Mouse (Mus musculus) urinary bladder, postnatal 10 days (tissue): ENCODE measurements around the gene Bcl2.

Source experiments
- DNase-seq: peaks from one replicate; pipeline ENCODE4 v3.0.0; 2022; ENCODE audit warnings: low spot score

The Bcl2 gene

DNA sequence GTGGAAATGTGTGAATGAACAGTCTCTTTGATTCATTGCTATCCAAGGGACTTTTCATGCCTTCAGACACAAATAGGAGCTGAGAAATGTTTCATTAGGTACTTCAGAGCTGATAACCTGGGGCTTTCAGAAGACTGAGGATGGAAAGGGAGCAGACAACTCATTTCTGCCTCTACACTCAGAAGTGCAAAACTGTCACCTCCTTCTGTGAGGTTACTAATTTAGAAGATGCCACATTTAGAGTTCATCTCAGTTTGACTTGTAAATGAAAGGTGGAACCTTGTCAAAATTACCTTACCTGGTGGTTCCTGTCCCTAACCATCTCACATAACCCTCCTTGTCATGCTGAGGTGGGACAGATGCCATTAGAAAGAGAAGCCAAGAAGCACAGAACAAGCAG, 128.7 kb downstream of the Bcl2 start:
- DNase-seq: no peak

DNA sequence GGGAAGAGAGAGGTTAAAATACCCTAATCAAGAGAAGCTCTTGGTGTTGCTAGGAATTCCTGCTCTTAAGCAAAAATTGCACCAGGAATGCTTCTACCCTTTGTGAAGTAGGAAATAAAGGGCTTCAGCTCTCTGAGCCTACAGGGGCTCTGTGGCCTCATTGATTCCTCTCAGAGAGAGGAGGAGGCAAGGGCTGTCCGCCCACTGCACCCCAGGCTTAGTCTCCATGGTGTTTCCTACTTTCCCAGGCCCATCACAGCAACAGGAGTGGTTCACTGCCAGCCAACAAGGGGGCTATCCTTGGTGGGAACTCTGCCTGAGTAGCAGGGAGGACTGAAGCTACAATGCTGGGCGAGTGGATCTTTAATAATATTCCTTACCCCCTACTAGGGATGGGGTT, 129.2 kb downstream of the Bcl2 start:
- no peak for DNase-seq

DNA sequence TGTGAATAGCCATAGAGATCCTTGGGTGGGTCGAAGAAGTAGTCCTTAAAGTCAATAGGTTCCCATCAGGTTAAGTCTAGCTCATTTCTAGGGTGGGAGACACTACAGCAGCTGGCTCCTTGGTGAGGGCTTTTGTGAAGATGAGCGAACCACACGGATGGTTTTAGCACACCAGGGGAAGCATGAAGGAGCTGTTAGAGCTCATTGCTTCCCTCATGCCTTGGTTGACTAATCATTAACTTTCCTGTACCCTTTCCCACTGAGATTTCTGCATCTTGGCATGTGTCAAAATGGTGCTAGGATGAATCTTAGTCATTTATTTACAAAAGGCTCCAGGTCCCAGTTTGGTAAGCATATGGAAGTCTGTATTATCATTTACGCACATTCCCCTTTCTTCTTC, 129.8 kb downstream of the Bcl2 start:
- DNase-seq: no peak

DNA sequence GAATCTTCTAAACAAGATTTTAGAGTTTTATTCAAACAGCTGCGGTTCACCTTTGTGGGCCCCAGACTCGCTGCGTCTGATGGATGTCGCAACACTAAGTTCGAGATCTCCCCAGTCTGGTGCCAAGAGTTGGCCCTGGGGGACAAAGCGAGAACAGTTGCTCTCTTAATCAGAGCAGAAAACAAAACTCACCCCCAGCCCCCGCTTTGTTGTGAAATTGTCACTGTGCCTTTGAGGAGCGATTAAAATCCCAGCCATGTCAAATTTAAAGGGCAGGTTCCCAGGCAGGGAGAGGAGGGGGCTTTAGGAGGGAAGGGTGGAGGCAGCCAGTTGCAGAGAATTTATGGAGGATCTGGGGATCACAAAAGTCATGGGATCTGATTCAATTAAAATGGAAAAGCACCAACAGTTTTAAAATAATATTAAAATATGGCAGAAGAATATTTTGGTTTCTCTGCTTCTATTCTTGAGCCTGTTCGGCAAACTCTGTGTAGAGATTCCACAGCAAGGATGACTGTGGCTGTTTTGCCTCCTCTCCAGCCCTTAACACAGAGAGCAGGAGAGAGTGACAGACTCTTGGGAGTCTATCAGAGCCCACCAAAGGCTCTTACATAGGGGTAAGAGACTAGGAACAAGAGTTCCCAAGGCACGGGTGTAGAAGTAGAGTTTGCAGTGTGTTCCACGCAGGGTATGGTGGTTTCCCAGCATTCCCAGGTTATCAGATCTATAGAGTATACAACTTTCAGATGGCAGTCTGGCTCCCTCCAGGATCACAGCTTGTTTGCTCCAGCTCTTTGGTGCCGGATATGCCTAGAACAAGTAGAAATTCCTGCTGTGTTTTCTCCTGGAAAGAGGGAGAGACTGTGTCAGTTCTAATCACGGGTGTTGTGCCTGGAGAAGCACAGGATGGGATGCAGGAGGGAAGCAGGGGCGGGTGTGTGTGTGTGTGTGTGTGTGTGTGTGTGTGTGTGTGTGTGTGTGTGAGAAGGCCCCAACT, 130.5 kb downstream of the Bcl2 start:
- no peak for DNase-seq

DNA sequence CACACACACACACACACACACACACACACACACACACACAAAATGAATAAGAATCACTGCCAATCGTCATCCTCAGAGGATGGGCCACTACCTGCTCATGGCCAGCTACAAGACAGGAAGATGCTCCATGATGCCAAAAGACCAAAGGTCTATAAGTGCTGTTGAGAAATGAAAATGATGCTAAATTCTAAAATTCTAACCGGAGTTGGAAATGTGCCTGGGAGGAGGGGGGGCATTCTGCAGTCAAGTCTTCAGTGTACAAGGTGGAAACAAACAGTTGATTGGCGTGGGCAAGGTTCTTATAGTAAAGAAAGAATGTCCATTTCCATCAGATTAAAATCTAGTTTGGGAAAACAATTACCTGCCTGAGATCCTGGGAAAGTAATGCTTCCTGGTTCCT, 131.3 kb downstream of the Bcl2 start:
- no peak for DNase-seq

DNA sequence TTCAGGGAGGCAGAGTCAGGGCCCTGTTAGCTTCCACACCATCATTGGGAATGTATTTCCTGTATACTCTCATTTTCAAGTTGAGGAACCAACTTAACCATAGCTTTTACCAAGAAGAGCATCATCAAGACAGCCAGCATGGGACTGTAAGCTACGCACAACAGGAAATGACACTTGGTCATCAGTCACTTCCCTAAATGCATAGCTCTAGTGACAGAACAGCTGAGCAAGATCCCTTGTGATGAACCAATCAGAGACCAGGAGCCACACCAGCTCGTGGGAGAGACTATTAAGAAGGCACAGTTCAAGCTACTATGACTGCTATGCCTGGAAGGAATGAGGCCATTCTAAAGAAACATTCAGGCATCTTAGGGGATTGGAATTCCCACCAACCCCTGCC, 132.3 kb downstream of the Bcl2 start:
- no peak for DNase-seq

DNA sequence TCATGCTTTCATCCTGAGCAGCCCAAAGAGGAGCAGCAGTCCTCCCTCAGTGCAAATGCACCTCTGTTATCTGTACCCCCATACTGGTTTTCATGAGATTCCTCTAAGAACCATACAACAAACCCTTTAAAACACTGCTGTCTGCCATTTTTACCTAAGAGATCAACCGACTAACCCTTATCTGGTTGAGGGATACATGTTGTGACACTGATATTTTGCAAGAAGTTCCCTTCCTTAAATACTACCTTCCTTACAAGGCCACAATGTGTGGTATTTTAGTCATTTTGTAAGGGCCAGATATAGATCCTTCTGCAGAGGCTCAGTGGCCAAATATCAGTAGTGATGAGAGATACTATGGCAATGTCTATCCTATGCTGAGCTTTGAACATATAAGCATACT, 134.3 kb downstream of the Bcl2 start:
- DNase-seq: no peak

DNA sequence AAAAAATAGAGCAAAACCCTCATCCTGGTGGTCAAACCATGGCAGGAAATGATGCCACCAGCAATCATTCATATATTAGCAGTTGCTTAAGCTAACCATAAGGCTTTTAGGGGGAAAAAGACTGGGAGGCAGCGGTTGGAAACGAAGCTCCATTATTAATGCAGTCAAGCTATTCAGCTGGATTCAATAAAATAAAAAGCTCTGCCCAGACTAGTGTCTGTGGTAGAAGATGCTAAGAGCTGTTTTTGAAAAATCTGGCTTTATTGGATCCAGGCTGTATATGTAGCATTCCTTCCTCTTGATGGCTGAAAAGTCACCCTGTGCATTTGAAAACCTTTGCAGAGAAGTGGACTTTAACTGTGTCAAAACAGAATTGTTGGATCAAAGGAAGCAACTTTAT, 141.6 kb downstream of the Bcl2 start:
- no peak for DNase-seq

DNA sequence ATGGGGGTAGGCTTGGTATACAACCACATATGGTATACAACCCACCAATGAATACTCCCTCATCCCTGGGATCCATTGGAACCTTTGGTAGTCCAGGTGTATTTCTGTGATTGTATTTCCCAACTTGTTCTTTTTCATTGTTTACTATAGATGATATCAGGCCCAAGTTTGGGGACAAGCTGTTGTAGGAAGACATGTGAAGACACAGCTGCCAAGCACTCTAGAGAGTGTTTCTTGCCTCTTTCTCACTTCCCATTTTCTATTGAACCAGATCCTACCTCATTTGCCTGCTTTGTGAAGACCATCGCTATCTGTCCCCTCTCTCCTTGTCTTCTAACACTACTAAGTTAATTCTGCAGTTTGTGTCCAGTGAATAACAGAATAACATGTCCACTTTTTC, 143.2 kb downstream of the Bcl2 start:
- no peak for DNase-seq

DNA sequence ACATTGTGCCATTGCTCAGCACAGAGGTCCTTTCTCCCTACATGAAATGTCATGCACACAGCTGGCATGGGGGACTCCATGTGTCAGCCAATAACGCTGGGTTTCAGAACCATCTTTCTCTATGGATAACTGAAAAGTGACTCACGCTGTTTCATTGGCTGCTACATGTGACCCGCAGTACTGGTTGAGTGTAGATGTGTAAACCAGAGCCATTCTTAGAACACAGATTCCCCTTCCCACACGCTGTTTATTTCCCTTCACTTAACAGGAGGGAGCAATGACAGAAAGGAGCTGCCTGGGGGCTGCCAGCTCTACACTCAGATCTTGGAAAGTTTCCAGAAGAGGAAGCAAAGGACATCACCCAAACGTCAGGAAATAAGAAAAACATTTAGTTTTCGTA, 143.7 kb downstream of the Bcl2 start:
- no peak for DNase-seq

DNA sequence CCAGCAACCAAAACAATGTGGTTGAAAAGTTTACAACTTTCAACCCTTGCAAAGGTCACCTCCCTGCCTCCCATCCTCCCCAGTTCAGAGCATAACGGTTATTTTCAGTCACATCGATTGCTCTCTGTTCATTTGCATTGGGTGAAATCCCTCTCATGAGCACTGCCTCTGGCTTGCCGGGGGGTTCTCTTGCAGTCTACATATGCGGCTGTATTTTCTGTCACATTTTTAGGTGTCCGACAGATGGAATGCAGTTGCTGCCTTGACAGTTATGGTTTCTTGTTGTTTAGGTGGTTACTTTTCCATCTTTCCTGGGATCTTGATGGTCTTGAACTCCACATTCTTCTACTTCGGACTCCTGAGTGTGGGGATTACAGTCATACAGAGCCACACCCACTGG, 144.4 kb downstream of the Bcl2 start:
- no peak for DNase-seq

DNA sequence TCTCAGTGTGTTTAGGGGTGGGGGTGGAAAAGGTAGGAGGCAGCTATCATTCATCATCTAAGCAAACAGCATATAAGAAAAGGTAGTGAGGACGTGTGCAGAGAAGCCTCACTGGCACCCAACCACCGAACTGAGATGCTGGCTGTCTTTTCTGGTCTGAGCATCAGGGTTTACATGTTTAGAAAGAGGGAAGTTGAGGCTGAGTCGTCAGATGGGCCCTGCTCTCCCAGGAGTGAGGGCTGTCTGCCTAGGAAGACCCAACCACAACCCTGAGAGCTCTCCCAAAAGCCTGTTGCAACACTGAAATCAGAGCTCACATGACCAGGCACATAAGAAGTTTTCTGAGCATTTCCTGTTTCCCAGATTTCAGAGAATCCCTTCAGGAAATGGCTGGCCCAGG, 145.2 kb downstream of the Bcl2 start:
- DNase-seq: no peak

DNA sequence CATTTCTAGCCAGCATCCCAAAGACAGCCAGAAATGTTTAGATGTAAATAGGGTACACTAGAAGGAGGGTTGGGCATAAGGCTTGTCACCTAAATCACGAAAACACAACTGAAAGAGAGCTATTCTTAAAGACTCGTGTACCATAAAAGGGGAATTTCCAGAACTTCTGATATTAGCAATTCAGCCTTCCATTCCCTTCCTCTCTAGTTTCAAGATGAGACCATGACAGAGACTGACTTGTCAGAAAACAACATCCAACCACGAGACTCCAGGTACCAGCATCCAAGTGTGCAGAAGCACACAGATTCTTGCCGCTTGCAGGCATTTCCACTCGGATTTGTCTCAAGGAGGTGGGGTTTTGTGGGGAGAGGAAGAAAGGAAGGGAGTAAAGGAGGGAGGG, 146.6 kb downstream of the Bcl2 start:
- no peak for DNase-seq

DNA sequence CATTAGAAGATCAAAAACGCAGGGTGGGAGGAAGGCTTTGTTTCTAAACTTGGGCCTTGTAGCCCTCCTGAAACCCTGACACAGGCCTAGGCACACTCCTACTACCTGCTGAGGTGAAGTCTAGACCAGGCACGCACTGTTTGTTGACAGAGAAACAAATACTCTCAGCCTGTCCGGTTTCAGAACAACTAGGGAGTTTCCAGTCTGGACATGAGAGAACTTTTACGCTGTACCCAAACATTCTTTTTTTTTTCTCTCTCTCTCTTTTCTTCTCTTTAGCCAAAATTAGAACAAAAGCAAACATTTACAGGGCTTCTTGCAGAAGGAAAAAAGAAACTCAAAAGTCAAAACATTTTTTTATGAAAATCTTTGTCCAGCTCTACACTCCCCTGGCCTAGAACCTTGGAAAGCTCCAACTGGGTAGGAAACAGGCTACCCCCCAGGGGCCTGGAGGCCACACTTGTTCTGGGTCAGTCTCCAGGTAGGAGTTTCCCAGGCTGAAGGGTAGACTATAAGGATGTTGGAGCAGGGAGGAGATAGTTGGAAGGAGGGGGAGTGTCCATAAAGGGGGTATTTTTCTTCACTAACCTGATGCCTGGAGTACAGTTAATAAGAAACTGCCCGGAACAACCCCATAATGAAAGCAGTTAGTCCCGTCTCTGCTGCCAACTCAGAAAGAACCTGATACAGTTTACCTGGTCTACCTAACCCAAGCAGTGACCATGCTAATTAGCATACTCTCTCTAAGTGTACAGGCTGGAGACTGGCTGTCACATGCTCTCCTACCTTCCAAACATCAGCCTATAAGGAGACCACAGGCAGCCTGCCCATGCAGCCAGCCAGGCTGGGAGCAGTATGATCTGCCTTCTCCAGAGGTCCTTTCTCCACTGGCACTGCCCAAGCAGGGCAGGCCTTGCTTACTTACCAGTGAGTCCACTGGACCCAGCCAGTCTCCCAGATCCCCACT, 147.7 kb downstream of the Bcl2 start:
- no peak for DNase-seq

DNA sequence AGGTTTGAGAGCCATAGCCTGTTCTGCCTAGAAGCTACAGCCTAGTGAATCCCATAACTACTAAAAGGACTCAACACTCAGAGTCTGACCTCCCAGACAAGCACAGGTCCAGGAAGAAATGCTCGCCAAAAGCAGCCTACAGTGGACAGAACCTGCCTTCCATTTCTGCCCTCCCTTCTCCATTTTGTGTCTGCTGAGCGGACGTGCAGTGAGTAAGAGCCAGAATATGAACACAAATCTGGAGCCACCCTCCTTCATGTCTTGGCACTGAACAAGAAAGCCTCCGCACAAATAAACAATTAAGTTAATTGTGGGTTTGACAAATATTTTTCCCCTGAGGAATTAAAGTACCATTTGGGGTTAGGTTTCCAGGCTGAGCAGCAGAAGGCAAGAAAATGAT, 148.8 kb downstream of the Bcl2 start:
- no peak for DNase-seq

DNA sequence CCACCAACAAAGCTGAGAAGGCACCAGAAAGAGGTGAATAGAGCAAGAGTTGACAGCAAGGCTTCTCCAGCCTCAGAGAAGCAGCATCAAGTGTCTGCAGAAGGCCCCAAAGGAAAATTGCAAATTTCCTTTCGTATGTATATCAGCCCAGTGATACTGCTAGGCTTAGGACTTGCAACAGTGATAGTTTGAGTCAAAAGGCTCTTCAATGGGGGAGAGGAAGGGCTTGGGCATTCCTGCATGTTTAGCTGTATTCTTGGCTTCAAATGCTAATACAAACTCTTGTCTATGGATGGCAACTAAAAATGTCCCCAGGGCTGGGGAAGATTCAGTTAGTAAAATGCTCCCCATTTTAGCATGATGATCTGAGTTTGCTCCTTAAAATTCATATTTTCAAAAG, 149.6 kb downstream of the Bcl2 start:
- DNase-seq: no peak

DNA sequence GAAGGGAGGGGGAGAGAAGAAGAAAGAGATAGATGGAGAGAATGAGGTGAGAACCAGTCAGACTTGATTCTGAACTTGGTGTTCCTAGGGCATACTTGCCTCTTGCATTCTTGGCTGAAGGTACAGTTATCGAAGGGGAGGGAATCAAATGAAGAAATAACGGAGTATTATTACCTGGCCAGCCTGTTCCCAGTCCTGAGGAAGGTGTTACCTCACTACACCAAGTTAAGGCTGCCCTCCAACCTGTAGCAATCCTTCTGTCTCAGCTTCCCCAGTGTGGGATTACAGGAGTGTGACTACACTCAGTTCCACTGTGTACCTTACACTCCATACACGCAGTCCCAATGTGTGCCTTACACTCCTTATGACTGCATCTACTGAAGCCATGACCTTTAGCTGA, 151.3 kb downstream of the Bcl2 start:
- no peak for DNase-seq

DNA sequence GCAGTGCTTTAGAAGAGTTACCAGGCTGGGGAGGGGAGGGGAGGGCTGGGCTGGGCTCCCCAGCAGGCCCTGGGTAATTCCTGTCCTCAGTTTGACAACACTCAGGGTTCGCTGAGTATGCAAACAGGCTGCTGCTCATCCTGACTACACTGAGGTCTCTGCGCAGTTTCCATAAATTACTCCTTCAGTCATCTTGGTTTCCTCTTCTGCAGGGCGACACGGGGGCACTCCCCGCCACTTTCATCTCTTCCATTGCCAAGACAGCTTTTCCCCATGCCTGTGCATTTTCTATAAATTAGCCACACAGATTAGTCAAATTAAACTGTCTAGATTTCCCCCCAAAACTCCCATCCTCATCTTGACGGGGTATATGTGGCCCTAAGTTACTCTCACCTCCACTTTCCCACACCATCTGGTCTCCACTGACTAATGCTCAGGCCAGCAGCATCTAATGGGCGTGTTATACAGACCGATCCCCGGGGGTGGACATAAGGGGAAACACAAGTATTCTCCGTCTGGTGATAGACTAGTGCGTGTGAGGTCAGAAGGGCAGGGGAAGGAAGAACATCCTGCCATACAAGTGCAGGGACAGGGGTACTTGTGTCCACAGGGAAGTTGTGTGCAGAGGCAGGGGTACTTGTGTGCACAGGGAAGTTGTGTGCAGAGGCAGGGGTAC, 152.9 kb downstream of the Bcl2 start:
- no peak for DNase-seq

DNA sequence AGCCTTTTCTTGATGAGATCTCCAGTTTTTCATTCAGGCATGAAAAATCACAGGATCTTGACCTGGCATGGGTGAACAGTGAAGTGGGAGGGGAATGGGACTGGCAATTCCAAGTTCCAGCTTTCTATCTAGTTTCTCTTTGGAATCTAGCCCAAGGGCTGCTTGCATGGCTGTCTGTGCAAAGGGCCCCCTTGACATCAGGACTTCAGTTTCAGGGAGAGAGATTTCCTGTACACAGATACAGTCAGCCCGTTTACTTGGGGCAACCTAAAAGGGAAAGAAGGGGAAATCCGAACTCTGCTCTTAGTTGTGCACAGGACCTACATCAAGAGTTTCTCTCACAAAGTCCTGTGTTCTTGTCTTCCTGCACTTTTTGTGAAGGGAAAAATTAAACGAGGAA, 154.0 kb downstream of the Bcl2 start:
- DNase-seq: no peak

DNA sequence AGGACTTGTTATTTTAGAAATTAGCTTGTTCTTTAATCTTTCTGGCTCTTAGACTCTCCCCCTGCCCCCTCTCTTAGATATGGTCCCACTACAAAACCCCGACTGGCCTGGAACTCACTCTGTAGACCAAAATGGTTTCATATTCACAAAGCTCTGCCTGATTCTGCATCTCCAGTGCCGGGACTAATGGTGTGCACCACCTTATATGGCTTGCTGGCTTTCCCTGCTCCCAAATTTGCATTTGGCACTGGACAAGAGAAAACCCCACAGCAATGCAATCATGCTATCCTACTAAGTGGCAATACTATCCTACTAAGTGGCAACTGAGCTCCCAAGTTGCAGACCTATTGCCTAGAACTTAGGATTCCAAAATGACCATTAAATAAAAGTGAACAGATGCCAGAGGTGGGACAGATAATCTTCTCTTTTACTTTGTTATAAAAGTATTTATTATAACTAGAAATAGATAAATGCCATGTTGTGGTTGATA, 154.9 kb downstream of the Bcl2 start:
- DNase-seq: no peak

DNA sequence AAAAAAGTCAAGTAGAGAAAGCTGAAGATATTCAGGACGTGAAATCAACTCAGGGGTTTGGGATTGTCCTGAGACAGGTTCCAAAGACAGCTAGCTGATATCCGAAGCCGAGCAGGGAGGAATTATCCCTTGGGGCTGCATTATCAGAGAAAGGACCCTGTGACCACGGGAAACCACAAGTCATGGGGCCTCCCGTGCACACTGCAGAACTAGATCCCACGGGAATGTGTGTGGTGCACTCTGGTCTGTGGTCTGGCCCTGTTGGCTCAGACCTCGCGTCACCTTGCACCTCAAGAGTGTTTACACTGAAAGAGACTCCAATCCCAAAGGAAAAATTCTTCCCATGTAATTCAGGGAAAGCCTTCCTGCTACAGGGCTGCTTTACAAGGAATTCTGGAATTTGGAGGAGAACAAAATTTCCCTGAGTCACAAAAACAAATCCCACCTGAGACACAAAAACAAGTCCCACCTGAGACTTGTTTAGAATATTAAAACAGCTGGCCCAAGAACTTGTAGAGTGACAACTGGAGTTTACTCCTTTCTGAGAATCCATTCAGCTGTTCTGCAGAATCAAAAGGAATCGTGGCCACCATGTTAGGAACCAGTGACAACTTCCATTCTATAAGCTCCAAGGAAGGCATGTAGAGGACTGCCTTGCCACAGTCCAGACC, 158.4 kb downstream of the Bcl2 start:
- DNase-seq: no peak
